Mouse (Mus musculus) kidney, postnatal 0 days (tissue): Measurements from ENCODE around the gene Dut. TPM values are rescaled to one million over a fixed set of nuclear protein-coding genes. Genes with fewer than 3 reads are reported as not detected.

ENCODE experiments used
- ATAC-seq: fragments of 200-750 bp; cut with Nextera tagmentation; replicated peaks from 2 replicates; pipeline ENCODE4 v1.8.0; 2017; ENCODE audit warnings: low read depth, moderate number of reproducible peaks, moderate TSS enrichment, moderate library complexity; ENCODE audit not compliant: low FRiP score
- DNase-seq: peaks from one replicate; pipeline ENCODE4 v3.0.0-alpha.2; 2016; ENCODE audit warnings: low spot score
- H3K27ac ChIP-seq: fragments of 300-500 bp; sonication (generic); 2 replicates; pipeline ENCODE4 v1.5.1; 2014; ENCODE audit warnings: mild to moderate bottlenecking
- H3K27me3 ChIP-seq: fragments of 300-500 bp; sonication (generic); 2 replicates; pipeline ENCODE4 v1.6.1; 2014; ENCODE audit warnings: low read length, mixed read lengths; ENCODE audit not compliant: insufficient read depth
- H3K36me3 ChIP-seq: fragments of 300-500 bp; sonication (generic); 2 replicates; pipeline ENCODE4 v1.6.1; 2014; ENCODE audit warnings: low read length, mixed read lengths; ENCODE audit not compliant: insufficient read depth
- H3K4me1 ChIP-seq: fragments of 300-500 bp; sonication (generic); replicated peaks from 2 replicates; pipeline ENCODE4 v1.6.1; 2014; ENCODE audit warnings: antibody characterized with exemption, low read length, mixed read lengths; ENCODE audit not compliant: insufficient read depth
- H3K4me2 ChIP-seq: fragments of 300-500 bp; sonication (generic); 2 replicates; pipeline ENCODE4 v1.6.1; 2014; ENCODE audit warnings: mild to moderate bottlenecking, low read length, moderate library complexity, mixed read lengths
- H3K4me3 ChIP-seq: fragments of 300-500 bp; sonication (generic); replicated peaks from 2 replicates; pipeline ENCODE4 v1.5.1; 2014; ENCODE audit warnings: low read depth, low read length
- H3K9ac ChIP-seq: fragments of 300-500 bp; sonication (generic); 2 replicates; pipeline ENCODE4 v1.6.1; 2014; ENCODE audit warnings: low read depth, low read length
- H3K9me3 ChIP-seq: fragments of 300-500 bp; sonication (generic); replicated peaks from 2 replicates; pipeline ENCODE4 v1.6.1; 2016; ENCODE audit warnings: low read length, inconsistent platforms, mixed read lengths
- CTCF ChIP-seq: IDR thresholded peaks from 2 replicates; pipeline ENCODE4 v1.5.1; 2016; ENCODE audit warnings: antibody characterized with exemption, low read depth, mild to moderate bottlenecking, moderate library complexity
- WGBS: fragments of 180-500 bp; shearing (Covaris S2); extraction: QIAGEN DNeasy Blood & Tissue Kit; methylation state at CpG from one replicate; pipeline ENCODE4 v1.1.7; 2014; 5-methylcytosine and 5-hydroxymethylcytosine counted together
- polyA plus RNA-seq: library from polyadenylated mRNA; unstranded; fragments of >200 nt; fragmentation: Nextera tagmentation; extraction: Ambion mirVana; gene quantifications from 2 replicates; pipeline ENCODE4 v1.2.1, GENCODE M21; 2015

The Dut gene
- polyA plus RNA-seq, result 133 and 141 TPM in 2 replicates

GRCm38 (mm10) chr2:125247108-125247961 is at the start of gene Dut:
Gene Dut, plus strand, starts transcription at chr2:125247190.
- Histone ChIP-seq H3K4me3 (peak within 1 kb of the TSS; percentile 64), H3K9me3 (no peaks in the 10 kb centered on the region), H3K27ac (peak within 1 kb of the TSS; percentile 93), H3K27me3 (no peaks in the 10 kb centered on the region), H3K9ac (peak within 1 kb of the TSS; percentile 73), H3K36me3 (no peaks in the 10 kb centered on the region), H3K4me1 (peaks cover 12% of the 10 kb centered on the region; the same call in 1 of the 2 replicates), H3K4me2 (peak within 1 kb of the TSS; percentile 87)
- under 1% methylated on average over 95 of the region's 96 CpGs for WGBS
- peak; percentile 49; the same call in 1 of the 2 replicates for TF ChIP-seq CTCF
- ATAC-seq (peak; percentile 99), DNase-seq (peak; percentile 97)

GRCm38 (mm10) chr2:125208894-125209596 is 37.9 kb upstream of the Dut start:
- Histone ChIP-seq H3K4me1 (no peaks in the 10 kb centered on the region), H3K27me3 (no peaks in the 10 kb centered on the region), H3K4me3 (no peak overlapping the region), H3K9ac (no peak overlapping the region), H3K36me3 (no peaks in the 10 kb centered on the region), H3K9me3 (no peaks in the 10 kb centered on the region), H3K27ac (no peak overlapping the region), H3K4me2 (no peak overlapping the region)
- WGBS, result 50% methylated on average over 14 of the region's 14 CpGs
- DNase-seq (no peak), ATAC-seq (no peak; the same call in 1 of the 2 replicates)
- no peak for TF ChIP-seq CTCF

GRCm38 (mm10) chr2:125211831-125212510 is 35.0 kb upstream of the Dut start:
- DNase-seq (no peak), ATAC-seq (no peak)
- 56% methylated on average over 10 of the region's 10 CpGs for WGBS
- Histone ChIP-seq H3K27me3 (no peaks in the 10 kb centered on the region), H3K27ac (no peak overlapping the region), H3K9ac (no peak overlapping the region), H3K9me3 (no peaks in the 10 kb centered on the region), H3K4me1 (no peaks in the 10 kb centered on the region), H3K36me3 (no peaks in the 10 kb centered on the region), H3K4me3 (no peak overlapping the region), H3K4me2 (no peak overlapping the region)
- TF ChIP-seq CTCF, result no peak

GRCm38 (mm10) chr2:125214592-125214991 is 32.4 kb upstream of the Dut start:
- Histone ChIP-seq H3K9ac (no peak overlapping the region), H3K4me1 (no peaks in the 10 kb centered on the region), H3K27me3 (no peaks in the 10 kb centered on the region), H3K36me3 (no peaks in the 10 kb centered on the region), H3K9me3 (no peaks in the 10 kb centered on the region), H3K27ac (no peak overlapping the region), H3K4me3 (no peak overlapping the region), H3K4me2 (no peak overlapping the region)
- DNase-seq (peak; percentile 82), ATAC-seq (0 out of 2 replicates have a peak, but pooled peaks have one; percentile 43)
- WGBS, result under 1% methylated on average over 3 of the region's 3 CpGs
- TF ChIP-seq CTCF, result peak; percentile 78

GRCm38 (mm10) chr2:125217286-125217685 is 29.7 kb upstream of the Dut start:
- H3K27ac ChIP-seq, result no peak overlapping the region
- no peak for DNase-seq
- 0 out of 2 replicates have a peak overlapping the region, but pooled peaks have one; percentile 10 for H3K9ac ChIP-seq
- ATAC-seq, result no peak
- 72% methylated on average over 6 of the region's 6 CpGs for WGBS
- no peak overlapping the region for H3K4me3 ChIP-seq
- no peak for TF ChIP-seq CTCF
- no peaks in the 10 kb centered on the region for H3K9me3 ChIP-seq
- no peaks in the 10 kb centered on the region for H3K36me3 ChIP-seq
- no peaks in the 10 kb centered on the region for H3K27me3 ChIP-seq
- no peak overlapping the region for H3K4me2 ChIP-seq
- H3K4me1 ChIP-seq, result no peaks in the 10 kb centered on the region

GRCm38 (mm10) chr2:125218566-125218965 is 28.4 kb upstream of the Dut start:
- H3K9ac ChIP-seq, result no peak overlapping the region
- WGBS, result 90% methylated on average over 1 of the region's 1 CpGs
- ATAC-seq (no peak), DNase-seq (no peak)
- no peak overlapping the region for H3K4me3 ChIP-seq
- H3K27ac ChIP-seq, result no peak overlapping the region
- H3K9me3 ChIP-seq, result no peaks in the 10 kb centered on the region
- no peaks in the 10 kb centered on the region for H3K4me1 ChIP-seq
- no peaks in the 10 kb centered on the region for H3K27me3 ChIP-seq
- TF ChIP-seq CTCF, result no peak
- no peaks in the 10 kb centered on the region for H3K36me3 ChIP-seq
- H3K4me2 ChIP-seq, result no peak overlapping the region
